Mouse (Mus musculus) CH12.LX (cell line): ENCODE measurements around the gene Gm5129. TPM values are rescaled to one million over a fixed set of nuclear protein-coding genes. Genes with fewer than 3 reads are reported as not detected.

Source experiments
- DNase-seq: peaks from one replicate; pipeline ENCODE4 v3.0.0-alpha.2; 2013; ENCODE audit errors: extremely low read depth
- H3K27ac ChIP-seq: 2 replicates; pipeline ENCODE4 v1.5.1; 2012; ENCODE audit warnings: low read depth, mild to moderate bottlenecking, control low read depth, moderate library complexity; ENCODE audit not compliant: insufficient read depth
- H3K27me3 ChIP-seq: replicated peaks from 2 replicates; pipeline ENCODE3; 2012; ENCODE audit warnings: inconsistent platforms
- H3K36me3 ChIP-seq, 2 experiments: replicated peaks in 1 of 2; 2 replicates each; pipeline versions ENCODE3 to v1.6.1; 2012; ENCODE audit warnings: inconsistent platforms in 1 of 2, low read length in 1 of 2, mild to moderate bottlenecking in 1 of 2, mixed read lengths in 1 of 2, moderate library complexity in 1 of 2; ENCODE audit not compliant: control insufficient read depth in 1 of 2, insufficient read depth in 1 of 2
- H3K4me1 ChIP-seq, 2 experiments: 2 replicates each; pipeline ENCODE4 v1.6.1; 2012; ENCODE audit warnings: inconsistent platforms in 1 of 2, moderate library complexity in 1 of 2; ENCODE audit not compliant: insufficient read depth in 2 of 2, control insufficient read depth in 1 of 2
- H3K4me2 ChIP-seq: 2 replicates; pipeline ENCODE4 v1.6.1; 2012; ENCODE audit warnings: low read depth, mild to moderate bottlenecking, control low read depth; ENCODE audit not compliant: poor library complexity, insufficient read depth, severe bottlenecking
- H3K4me3 ChIP-seq, 3 experiments: fragments of 150-350 bp in 1 of 3; sonication (generic) in 1 of 3; replicated peaks in 1 of 3; 2 replicates each; pipeline versions ENCODE3 to v1.5.1; 2011 to 2012; ENCODE audit warnings: low read depth in 2 of 3, low read length in 2 of 3, mild to moderate bottlenecking in 2 of 3, moderate library complexity in 2 of 3, control low read depth in 1 of 3, improper control_type of control experiment in 1 of 3, inconsistent platforms in 1 of 3, mixed read lengths in 1 of 3; ENCODE audit not compliant: poor library complexity in 1 of 3
- H3K79me2 ChIP-seq: replicated peaks from 2 replicates; pipeline ENCODE4 v1.6.1; 2012; ENCODE audit warnings: mild to moderate bottlenecking, moderate library complexity; ENCODE audit not compliant: control insufficient read depth, poor library complexity, insufficient read depth, severe bottlenecking; ENCODE audit errors: extremely low read depth
- H3K9ac ChIP-seq: 2 replicates; pipeline ENCODE4 v1.6.1; 2012; ENCODE audit warnings: low read depth, mild to moderate bottlenecking, control low read depth, moderate library complexity; ENCODE audit not compliant: insufficient read depth
- H3K9me3 ChIP-seq: replicated peaks from 2 replicates; pipeline ENCODE3; 2012; ENCODE audit warnings: low read length, inconsistent platforms, mixed read lengths
- JUND ChIP-seq: conservative IDR thresholded peaks from 2 replicates; pipeline ENCODE4 v1.6.1; 2011; ENCODE audit warnings: low read depth, low read length, improper control_type of control experiment
- KAT2A ChIP-seq: IDR thresholded peaks from 2 replicates; pipeline ENCODE4 v1.6.1; 2012; ENCODE audit warnings: low read length, improper control_type of control experiment, inconsistent platforms; ENCODE audit not compliant: insufficient replicate concordance
- MYC ChIP-seq: IDR thresholded peaks from 2 replicates; pipeline ENCODE4 v1.6.1; 2011; ENCODE audit warnings: low read depth, mild to moderate bottlenecking, improper control_type of control experiment, low read length
- SIN3A ChIP-seq: IDR thresholded peaks from 2 replicates; pipeline ENCODE4 v1.6.1; 2012; ENCODE audit warnings: low read length, improper control_type of control experiment, inconsistent platforms
- TCF12 ChIP-seq: IDR thresholded peaks from 2 replicates; pipeline ENCODE4 v1.6.1; 2014; ENCODE audit warnings: low read depth, mild to moderate bottlenecking, inconsistent platforms, low read length, improper control_type of control experiment
- ZKSCAN1 ChIP-seq: IDR thresholded peaks from 2 replicates; pipeline ENCODE4 v1.6.1; 2012; ENCODE audit warnings: low read depth, inconsistent platforms, low read length, improper control_type of control experiment, borderline replicate concordance
- ZMIZ1 ChIP-seq: IDR thresholded peaks from 2 replicates; pipeline ENCODE4 v1.6.1; 2012; ENCODE audit warnings: low read depth, mild to moderate bottlenecking, inconsistent platforms, low read length, improper control_type of control experiment
- dilution Hi-C: fragments of 300-500 bp; cut with MboI; formaldehyde crosslinking; loops from 2 replicates; pipeline ENCODE4 v1.14.3; 2020; ENCODE audit warnings: low sequenced_read_pairs; ENCODE audit not compliant: extremely low pct_unique_long_range_greater_than_20kb, extremely low pct_ligation_motif_present
- in situ Hi-C: fragments of 300-500 bp; cut with MboI; formaldehyde crosslinking; loops from 3 replicates; pipeline ENCODE4 v1.14.3; 2019; ENCODE audit warnings: low sequenced_read_pairs, low pct_ligation_motif_present, low pct_unique_long_range_greater_than_20kb, mixed read lengths
- polyA plus RNA-seq: library from polyadenylated mRNA; unstranded; fragments of >175 nt; gene quantifications from 2 replicates; pipeline ENCODE4 v1.2.1, GENCODE M21; 2012; ENCODE audit warnings: low read depth; ENCODE audit not compliant: insufficient read length
- total RNA-seq, 2 experiments: library from RNA; depleted of rRNA; stranded (reverse); fragments of 300-350 nt in 1 of 2; fragments of >200 nt in 1 of 2; gene quantifications; 2 replicates each; pipeline ENCODE4 v1.2.3; 2012 to 2014

The Gm5129 gene
- total and polyA plus RNA-seq, 3 experiments: 1.3 TPM; not detected in 2

- H3K79me2 ChIP-seq: peaks cover 83% of the 10 kb centered on the region
- no peak overlapping the region for H3K9ac ChIP-seq
- dilution Hi-C loops: no loop called here
- no peak overlapping the region for H3K4me2 ChIP-seq
- H3K4me3 ChIP-seq: no peak overlapping the region
- no peaks in the 10 kb centered on the region for H3K9me3 ChIP-seq
- H3K36me3 ChIP-seq: peaks cover 3 to 39% of the 10 kb centered on the region in 2 experiments
- H3K4me1 ChIP-seq: peaks cover 10 to 34% of the 10 kb centered on the region in 2 experiments
- in situ Hi-C loops: no loop called here
- no peaks in the 10 kb centered on the region for H3K27me3 ChIP-seq
- no peak for DNase-seq
- TF ChIP-seq TCF12 (no peak), KAT2A (no peak), ZMIZ1 (no peak), MYC (no peak), SIN3A (no peak)
- H3K27ac ChIP-seq: no peak overlapping the region
These were observed 4.9 kb upstream of the Gm5129 start for GRCm38 (mm10) chr5:29740651-29741050.

- Histone ChIP-seq H3K4me3 (peak overlapping the region in 1 of 3 experiments; percentile 0), H3K27ac (no peak overlapping the region), H3K9ac (peak overlapping the region; percentile 93; the same call in 1 of the 2 replicates), H3K79me2 (peaks cover 61% of the 10 kb centered on the region), H3K4me1 (peaks cover 12 to 40% of the 10 kb centered on the region in 2 experiments), H3K9me3 (no peaks in the 10 kb centered on the region), H3K27me3 (no peaks in the 10 kb centered on the region), H3K36me3 (peaks cover 3 to 28% of the 10 kb centered on the region in 2 experiments), H3K4me2 (no peak overlapping the region; the same call in 1 of the 2 replicates)
- dilution Hi-C loops (no loop called here), in situ Hi-C loops (no loop called here)
- no peak for DNase-seq
- no peak for TF ChIP-seq ZKSCAN1
These were observed 2.3 kb upstream of the Gm5129 start for GRCm38 (mm10) chr5:29738076-29738475.

- no peak for DNase-seq
- H3K4me1 ChIP-seq: peaks cover 12 to 40% of the 10 kb centered on the region in 2 experiments
- TF ChIP-seq JUND: no peak
- no peak overlapping the region for H3K27ac ChIP-seq
- H3K9me3 ChIP-seq: no peaks in the 10 kb centered on the region
- peak overlapping the region; percentile 91 for H3K4me2 ChIP-seq
- peaks cover 3 to 22% of the 10 kb centered on the region in 2 experiments for H3K36me3 ChIP-seq
- dilution Hi-C loops (no loop called here), in situ Hi-C loops (no loop called here)
- peak overlapping the region; percentile 94 to 99 (median 97) for H3K4me3 ChIP-seq
- peaks cover 61% of the 10 kb centered on the region for H3K79me2 ChIP-seq
- H3K9ac ChIP-seq: peak overlapping the region; percentile 93; the same call in 1 of the 2 replicates
- no peaks in the 10 kb centered on the region for H3K27me3 ChIP-seq
These were observed 1.7 kb upstream of the Gm5129 start for GRCm38 (mm10) chr5:29737471-29737870.
